Mouse (Mus musculus) cerebellum, adult (tissue): ENCODE data around the gene Rnf114.

ENCODE experiments used
- ATAC-seq: cut with Nextera tagmentation; 2 replicates; pipeline ENCODE4 v1.9.2; 2017; ENCODE audit warnings: mild to moderate bottlenecking, moderate library complexity, mixed read lengths; ENCODE audit not compliant: insufficient number of reproducible peaks, low FRiP score, low TSS enrichment

Gene Rnf114

GRCm38 (mm10) chr2:167502554-167503252 is 10.3 kb downstream of the Rnf114 start:
- ATAC-seq: 0 out of 2 replicates have a peak, but pooled peaks have one; percentile 6

DNA sequence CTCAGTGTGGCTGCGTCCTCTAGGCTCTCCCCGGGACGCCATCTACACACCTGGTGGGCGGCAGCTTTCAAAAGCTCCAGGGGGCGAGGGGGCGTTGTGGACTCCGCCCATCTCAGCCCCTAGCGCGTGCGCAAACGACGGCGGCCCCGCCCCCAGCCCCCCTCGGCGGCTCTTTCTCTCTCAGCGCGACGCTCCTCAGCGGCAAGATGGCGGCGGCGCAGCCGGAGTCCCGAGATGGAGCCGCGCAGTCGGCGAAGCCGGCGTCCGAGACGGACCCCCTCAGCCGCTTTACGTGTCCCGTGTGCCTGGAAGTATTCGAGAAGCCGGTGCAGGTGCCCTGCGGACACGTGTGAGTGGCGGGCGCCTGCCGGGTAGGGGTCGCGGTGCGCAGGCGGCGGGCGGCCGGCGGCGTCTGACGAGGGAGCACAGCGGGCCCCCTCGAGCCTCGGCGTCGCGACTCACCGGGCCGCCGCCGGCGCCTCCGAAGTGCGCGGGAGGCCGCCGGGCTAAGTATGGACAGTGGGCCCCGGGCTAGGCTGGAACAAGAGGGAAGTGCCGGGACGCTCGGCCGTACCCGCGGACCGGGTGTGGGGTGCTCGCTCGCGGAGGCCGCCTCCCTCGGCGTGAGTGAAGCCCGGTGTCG is 10.9 kb downstream of the Rnf114 start:
- peak; percentile 67 for ATAC-seq

DNA sequence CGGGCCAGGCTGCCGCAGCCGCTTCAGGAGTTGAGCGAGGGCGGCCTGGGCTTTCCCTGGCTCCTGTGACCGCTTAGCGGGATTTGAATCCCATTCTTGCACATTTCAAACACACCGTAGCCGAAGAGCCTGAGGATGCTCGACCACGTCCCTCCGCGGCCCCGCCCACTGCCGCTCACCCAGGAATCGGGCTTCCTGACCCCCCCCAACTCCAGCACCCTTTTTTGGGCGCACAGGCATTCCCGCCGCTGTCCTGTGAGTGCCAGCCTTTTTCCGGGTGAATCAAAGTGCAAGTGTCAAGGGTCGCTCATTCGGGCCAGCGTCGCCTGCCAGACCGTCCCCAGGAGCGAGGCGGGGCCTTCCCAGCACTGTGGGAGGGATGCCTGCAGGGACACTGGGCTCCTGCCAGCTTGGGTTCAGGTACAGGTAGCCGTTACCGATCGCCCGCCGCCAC is 11.5 kb downstream of the Rnf114 start:
- peak; percentile 15; the same call in 1 of the 2 replicates for ATAC-seq

- ATAC-seq: no peak
Measured at GRCm38 (mm10) chr2:167505127-167505526, 12.7 kb downstream of the Rnf114 start.

GRCm38 (mm10) chr2:167506546-167507260 is 14.3 kb downstream of the Rnf114 start:
- ATAC-seq: no peak

- ATAC-seq: no peak
Measured at GRCm38 (mm10) chr2:167507719-167508385, 15.4 kb downstream of the Rnf114 start.

- no peak for ATAC-seq
Measured at GRCm38 (mm10) chr2:167508569-167508968, 16.1 kb downstream of the Rnf114 start.

GRCm38 (mm10) chr2:167510485-167510884 is 18.0 kb downstream of the Rnf114 start:
- no peak for ATAC-seq

DNA sequence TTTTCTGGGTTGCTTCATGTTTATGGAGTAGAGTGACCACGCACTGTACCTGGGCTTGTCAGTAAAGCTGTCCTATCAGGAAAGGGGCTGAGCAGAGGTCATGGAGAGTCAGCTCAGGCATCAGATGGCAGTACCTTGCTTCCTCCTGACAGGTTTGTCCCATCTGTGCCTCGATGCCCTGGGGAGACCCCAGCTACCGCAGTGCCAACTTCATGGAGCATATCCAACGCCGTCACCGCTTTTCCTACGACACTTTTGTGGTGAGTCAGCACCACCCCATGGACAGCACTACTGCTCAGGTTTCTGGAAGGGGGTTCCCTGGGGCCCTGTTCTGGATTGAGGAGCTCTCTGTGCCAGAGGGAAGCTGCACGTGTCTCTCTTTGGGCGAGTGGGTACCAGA is 19.9 kb downstream of the Rnf114 start:
- ATAC-seq: no peak

- 0 out of 2 replicates have a peak, but pooled peaks have one; percentile 26 for ATAC-seq
Measured at GRCm38 (mm10) chr2:167512970-167513369, 20.5 kb downstream of the Rnf114 start.

- ATAC-seq: no peak
Measured at GRCm38 (mm10) chr2:167514641-167515040, 22.2 kb downstream of the Rnf114 start.

GRCm38 (mm10) chr2:167515688-167516087 is 23.2 kb downstream of the Rnf114 start:
- no peak for ATAC-seq

GRCm38 (mm10) chr2:167519606-167520252 is 27.3 kb downstream of the Rnf114 start:
- ATAC-seq: no peak

DNA sequence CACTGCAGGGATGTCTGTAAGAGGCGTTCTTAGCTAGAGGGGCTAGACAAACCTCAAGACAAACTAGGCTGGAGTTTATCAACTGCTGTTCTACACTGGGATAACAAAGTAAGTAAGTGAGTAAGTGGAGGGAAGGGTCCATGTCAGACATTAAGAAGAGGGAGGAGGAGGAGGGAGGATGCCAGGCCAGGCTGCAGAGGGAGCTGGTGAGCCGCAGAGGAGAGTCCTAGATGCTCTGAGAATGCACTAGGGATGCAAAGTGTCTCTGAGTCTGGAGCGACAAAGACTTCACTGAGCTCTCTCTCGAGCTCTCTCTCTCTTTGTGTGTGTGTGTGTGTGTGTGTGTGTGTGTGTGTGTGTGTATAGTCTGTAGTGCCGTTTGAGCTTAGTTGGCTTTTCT is 35.8 kb downstream of the Rnf114 start:
- no peak; the same call in 1 of the 2 replicates for ATAC-seq

DNA sequence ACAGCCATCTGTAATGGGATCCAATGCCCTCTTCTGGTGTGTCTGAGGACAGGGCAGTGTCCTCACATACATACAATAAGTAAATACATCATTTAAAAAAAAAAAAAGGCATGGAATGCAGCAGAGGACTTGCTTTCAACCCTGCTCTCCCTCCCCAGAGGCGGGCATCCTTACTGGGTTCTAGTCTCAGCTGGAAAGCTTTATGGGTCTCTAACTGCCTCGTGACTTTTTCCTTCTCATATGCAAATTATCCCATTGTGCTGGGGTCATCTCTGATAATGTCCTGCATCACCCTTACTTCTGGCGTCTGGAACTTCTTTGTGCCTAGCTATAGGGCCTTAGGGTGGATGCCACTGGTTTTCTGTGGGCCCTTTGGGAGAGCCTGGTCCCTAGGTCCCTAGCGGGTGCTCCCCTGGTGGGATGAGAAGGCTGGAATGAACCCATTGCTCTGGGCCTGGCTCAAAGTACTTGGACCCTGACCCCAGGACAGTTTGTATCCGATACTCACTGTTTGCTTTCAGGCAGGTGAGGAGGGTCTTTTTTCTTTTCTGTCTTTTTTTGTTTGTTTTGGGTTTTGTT is 37.6 kb downstream of the Rnf114 start:
- no peak for ATAC-seq

DNA sequence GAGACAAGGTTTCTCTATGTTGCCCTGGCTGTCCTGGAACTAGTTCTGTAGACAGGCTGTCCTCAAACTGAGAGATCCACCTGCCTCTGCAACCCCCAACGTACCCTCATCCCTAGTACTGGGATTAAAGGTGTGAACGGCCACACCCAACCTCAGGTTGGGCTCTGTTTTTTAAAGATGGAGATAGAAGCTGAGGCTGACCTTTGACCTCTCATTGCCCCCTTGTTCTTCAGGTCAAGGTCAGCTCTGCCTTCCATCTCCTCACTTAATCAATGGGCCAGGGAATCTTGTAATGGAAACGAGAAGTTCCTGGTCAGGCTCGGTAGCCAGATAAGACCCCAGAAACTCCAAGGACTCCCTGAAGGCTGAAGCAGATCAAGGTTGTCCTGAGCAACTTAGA is 38.1 kb downstream of the Rnf114 start:
- ATAC-seq: no peak

DNA sequence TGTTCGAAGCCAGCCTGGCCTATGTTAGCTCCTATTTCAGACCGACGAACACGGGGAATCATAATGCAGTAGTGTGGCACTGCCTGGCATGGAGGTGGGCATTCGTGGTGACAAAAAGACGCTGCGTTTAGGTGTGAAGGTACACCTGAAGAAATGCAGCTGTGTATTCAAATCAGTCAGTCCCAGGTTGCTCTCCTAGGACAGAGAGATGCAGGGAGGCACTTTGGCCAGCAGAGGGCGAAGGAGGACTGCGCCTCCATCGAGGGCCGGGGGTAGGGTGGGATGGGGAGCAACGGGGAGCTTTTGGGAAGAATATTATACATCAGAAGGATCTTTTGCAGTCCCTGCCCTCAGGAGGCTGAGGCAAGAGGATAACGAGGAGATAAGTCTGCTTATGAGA is 39.7 kb downstream of the Rnf114 start:
- no peak for ATAC-seq

DNA sequence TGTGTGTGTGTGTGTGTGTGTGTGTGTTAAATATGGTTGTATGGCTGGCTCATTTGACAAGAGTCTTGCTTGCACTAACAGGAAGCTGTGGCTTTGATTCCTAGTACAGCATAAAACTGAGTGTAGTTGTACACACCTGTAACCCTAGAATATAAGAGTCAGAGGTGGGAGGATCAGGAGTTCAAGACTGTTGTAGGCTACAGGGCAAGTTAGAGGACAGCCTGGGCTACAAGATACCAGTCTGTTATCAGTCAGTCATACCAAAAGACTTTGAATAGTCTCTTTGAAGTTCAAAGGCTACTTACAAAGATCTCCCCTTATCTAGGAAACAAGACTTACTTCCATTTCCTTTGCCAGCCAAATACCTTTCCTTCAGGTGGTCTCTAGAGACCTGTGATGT is 41.4 kb downstream of the Rnf114 start:
- no peak for ATAC-seq

- no peak for ATAC-seq
Measured at GRCm38 (mm10) chr2:167536320-167536945, 44.0 kb downstream of the Rnf114 start.
